Mouse (Mus musculus) c-Kit-positive CD71-positive TER-119-negative erythroid progenitor cells, embryonic 14.5 days (primary cell): ENCODE data around the gene Mapk14.

Source experiments
- DNase-seq: peaks from one replicate; pipeline ENCODE4 v3.0.0-alpha.2; 2013; ENCODE audit warnings: low read depth

Mapk14 gene

DNA sequence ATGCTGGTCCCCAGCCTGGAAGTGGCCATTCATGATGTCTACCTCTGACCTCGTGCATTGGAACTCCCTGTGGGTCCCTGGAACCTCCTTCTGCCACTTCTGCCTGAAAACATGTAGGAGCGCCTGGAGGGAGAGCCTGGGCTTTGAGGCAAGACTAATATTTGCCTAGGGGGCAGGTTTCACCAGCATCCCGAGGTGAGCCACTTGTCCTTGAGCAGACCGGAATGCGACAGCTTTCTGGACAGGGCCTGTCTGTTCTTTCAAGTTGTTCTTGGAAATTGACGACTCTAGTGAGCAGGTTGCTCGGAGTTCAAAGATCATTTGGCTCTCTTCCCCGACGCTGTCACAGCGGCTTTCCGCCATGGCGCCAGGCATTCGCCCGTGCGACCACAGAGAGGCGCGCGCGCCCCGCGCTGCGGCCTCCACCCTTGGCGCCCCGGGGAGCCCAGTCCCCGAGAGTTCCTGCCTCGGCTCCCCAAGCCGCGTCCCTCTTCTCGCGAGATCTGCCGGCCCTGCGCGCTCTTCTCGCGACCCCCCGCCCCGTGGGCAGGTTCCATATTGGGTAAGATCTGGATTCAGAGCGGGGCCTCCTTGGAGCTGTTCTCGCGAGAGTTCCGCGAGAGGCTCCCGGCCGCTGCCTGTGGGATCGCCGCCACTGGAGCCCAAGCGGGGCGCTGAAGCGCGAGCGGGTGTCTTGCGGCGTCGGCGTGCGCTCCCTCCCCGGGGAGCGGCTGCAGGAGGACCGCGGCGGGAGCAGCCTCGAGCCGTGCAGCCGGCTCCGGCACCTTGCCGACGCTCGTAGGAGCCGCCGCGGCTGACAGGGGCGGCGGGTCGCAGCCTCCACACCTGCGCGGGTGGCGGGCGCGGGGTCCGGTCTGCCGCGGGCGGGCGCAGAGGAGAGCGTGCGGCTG is at the start of gene Mapk14:
Gene Mapk14, plus strand, starts transcription at position 554 of the 911 bp plus-strand sequence.
- peak; percentile 100 for DNase-seq

DNA sequence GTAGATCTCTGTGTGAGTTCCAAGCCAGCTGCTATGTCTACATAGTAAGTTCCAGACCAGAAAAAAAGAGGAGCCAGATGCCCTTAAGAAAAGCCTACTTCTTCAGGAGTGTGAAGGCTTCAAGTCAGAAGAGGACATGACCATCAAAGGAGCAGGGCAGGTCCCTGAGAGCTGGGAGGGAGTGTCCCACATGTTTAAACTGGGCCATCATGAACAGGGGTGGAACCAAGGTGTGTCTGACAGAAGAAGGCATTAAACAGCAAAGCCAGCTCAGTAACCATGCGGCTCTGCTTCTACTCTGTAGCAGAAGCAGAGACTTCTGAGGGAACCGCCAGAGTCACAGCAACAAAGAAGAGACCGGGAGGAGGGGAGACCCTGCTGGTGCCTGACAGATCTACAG is 47.4 kb upstream of the Mapk14 start:
- no peak for DNase-seq

DNA sequence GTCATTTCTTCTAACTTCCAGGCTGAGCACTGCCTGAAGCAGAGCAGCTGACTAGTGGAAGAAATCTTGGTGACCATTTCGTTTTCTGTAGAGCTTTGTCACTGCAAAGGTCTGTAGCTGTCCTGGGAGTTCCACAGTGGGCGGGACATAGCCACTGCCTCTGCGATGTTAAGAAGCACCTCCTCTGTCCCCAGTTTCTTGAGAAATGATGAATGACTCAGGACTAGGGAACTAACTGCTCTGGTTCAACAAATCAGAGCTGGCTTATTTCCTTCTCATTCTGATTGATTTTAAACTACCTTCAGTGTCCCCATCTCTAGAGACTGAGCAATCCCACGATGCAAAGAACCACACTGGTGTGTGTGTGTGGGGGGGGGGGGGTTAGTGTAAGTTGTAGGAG is 47.0 kb upstream of the Mapk14 start:
- DNase-seq, result no peak

DNA sequence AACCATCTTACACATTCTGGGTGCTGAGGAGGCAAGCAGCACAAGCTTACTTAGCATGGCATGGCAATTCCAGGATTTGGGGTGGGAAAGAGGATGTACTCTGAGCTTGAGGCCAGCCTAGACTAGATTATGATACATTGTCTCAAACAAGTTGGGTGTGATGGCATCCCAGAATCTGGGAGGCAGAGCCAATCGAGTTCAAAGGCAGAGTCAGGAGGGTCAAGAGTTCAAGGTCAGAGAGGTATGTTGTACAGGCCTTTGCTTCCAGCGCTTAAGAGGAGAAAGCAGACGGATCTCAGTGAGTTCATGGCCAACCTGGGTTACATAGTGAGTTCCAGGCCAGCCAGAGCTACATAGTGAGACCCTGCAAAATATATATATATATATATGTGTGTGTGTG is 44.9 kb upstream of the Mapk14 start:
- DNase-seq, result no peak

DNA sequence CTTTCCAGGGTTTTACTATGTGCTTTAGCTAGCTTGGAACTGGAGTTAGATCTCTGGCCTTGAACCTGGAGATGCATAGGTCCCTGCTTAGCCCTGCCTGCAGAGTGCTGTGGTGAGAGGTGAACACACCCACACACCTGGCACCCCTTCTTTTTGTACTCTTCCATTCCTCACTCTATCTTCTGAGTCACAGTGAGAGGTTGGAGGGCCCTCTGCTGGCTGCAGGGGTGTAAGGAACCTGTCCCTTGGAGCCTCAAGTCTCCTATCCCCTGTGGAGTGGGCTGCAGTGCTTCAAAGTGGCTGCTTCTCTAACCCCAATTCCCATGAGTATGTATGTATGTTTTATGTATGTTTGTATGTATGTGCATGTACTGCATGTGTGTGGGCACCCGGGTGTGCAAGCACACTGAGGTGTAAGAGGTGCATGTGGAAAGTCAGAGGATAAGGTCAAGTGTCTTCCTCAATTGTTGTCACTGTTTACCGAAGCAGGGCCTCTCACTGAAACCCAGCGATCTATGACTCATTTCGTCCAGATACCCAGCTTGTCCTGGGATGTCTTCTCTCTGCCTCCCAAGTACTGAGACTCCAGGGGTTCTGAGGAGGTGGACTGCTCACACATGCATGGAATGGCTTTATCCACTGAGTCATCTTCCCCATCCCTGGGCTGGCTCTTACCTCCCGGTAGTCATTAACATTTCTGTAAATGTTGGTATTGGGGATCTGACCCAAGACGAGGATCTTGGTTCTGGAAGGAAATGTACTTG is 42.3 kb upstream of the Mapk14 start:
- peak; percentile 23 for DNase-seq

DNA sequence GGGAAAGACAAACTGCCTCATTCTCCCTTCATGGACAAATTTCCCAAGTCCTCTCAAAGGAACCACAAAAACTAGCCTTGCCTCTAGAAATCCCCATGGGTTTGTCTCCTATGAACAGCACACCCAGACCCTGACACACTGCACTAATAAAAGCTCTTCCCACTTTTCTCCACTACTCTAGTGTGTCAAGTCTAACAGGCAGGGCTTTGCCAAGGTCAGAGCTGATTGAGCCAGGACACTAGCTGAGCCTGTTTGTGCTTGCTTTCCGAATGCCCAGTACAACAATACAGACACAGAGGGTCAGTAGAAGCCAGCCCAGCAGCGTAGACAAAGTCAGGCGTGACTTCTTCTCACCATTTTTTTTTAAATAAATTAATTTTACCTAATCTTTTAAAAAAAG is 40.9 kb upstream of the Mapk14 start:
- no peak for DNase-seq

DNA sequence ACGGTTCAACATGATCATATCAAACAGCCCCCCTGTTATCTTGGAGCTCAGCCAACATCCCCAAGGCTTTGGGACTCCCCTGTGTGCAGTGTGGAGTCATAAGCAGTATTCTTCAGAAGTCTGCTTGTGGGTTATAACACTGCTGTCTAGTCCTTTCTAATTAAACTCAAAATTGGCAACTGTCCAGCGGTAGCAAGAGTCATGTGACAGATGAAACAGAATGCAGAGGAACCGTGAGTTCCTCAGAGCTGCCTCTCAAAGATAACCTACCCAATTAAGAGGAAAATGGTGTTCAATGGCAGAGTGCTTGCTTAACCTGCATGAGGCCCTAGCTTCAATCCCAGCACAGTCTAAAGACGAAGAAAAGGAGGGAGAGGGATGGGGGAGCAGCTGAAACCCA is 33.2 kb upstream of the Mapk14 start:
- DNase-seq, result peak; percentile 5

DNA sequence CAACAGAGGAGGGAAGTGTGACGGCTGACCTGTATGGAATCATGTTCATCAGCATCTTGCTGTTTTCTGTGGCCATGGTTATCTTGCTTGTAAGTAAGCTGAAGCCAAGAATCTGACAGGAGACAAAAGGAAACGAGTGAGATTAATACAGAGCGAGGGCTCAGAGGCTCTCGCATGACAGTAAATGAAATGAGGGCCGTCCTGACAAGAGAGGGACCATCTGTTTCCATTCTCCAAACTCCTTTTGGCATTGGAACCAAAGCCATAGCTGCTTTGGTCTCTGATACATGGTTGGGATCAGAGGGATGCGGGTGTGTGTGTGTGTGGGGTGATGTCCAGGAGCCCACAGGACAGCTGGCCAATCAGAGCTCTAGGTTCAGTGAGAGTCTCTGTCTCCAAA is 31.6 kb upstream of the Mapk14 start:
- no peak for DNase-seq

DNA sequence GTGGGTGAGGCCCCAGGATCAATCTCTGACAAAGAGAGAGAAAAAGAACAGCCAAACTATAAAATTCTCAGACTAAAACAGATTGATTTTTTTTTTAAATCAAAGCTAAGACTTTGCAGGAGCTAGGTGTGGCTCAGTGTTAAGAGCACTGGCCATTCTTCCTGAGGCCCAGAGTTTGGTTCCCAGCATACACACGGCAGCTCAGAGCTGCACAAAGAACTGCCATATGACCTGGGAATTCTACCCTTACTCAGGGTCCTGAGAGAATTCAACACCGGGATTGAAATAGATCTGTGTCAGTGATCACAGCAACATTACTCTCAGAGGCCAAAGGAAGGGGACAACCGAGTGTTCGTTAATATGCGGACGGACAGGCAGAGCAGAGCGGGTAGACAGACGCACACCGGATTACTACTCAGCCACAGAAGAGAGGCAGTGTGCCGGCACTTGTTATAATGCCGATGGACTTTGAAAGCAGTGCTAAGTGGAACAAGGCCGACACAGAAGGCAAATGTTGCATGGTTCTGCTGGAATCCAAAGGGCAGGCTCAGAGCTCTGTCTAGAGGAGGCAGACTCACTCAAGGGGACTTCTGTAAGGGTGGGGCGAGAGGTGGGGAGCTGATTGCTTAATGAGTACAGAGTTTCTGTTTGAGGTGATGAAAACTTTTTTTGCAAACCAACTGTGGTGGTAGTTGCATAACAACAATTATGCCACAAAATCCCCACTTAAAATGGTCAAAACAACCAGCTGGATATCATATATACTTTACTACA is 8.6 kb upstream of the Mapk14 start:
- no peak for DNase-seq

DNA sequence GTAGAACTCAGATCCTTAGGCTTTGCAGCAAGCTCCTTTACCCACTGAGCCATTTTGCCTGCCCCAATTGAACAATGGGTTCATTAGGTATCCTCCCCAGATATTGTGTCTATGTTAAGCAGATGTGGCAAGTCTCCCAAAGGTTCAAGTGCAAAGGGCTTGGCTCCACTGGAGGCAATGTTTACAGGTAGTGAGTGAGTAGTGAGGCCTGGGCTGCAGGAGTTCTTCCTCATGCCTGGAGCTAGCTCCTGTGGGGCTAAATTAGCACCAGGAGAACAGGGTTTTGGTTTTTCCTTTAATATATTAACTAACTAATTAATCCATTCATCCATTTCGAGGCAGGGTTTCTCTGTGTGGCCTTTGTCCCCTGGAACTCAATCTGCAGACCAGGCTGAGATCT is 7.5 kb upstream of the Mapk14 start:
- no peak for DNase-seq

DNA sequence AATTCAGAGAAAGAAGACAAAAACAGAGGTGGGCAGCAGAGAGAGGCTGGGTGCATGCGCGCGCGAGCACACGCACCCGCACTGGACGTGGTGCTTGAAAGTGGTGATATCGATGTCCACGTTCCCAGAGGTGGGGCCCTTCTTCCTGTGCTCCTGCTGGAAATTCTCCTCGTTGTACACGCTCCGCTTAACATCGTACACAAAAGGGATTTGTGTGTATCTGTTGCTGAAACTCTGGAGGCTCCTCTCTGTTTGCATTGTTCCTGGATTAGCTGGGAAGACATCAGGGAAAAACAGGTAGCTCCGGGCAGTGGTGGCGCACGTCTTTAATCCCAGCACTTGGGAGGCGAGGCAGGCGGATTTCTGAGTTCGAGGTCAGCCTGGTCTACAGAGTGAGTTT is 6.5 kb upstream of the Mapk14 start:
- no peak for DNase-seq

DNA sequence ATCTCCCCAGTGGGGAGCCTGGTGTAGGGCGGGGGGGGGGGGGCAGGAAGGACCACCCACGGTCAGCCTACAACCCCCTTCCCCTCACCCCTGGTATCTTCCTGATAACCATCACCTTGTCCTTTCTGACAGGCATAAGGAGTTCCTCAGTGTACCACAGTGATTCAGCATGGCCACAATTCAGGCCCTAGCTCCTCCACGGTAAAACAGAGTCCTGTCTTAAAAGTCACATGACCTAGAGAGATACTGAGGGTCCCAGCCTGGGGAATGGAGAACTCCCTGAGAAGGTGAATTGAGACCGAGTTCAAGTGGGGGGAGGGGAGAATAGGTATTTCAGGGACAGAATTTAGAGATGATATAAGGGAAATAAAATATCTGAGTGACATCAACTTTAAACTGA is 3.8 kb upstream of the Mapk14 start:
- no peak for DNase-seq

DNA sequence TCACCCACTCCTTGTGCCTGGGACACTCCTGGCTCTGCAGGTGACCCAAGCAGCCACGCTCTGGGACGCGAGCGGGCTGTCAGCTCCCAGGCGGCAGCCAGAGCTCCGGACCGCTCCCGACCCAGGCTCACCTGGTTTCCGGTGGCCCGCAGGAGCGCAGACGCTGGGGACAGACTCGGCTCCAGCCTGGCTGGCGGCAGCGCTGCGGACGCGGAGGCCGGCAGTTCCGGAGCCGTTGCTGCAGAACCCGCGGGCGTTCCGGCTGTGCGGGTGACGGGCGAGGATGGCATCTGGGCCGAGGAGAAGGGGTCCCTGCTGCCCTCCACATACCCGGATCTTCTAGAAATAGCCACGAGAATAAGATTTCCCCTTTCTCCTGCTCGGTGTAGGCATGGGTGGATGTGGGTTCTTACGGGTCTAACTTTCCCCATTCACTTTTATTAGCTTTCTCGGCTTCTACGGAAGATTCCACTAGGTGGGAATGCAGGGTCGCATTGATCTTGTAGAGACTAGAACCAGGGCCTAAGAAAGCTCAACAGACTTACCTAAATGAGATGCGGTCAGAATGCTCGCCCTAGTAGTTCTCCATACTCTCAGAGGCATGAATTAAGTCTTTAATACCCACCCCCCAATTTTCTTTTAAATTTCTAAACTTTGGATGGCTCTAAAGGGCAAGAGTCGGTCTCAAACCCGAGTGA is 1.4 kb upstream of the Mapk14 start, which contains the start of gene Slc26a8:
Gene Slc26a8, minus strand, starts transcription at position 648 of the 698 bp plus-strand sequence.
- DNase-seq, result no peak

DNA sequence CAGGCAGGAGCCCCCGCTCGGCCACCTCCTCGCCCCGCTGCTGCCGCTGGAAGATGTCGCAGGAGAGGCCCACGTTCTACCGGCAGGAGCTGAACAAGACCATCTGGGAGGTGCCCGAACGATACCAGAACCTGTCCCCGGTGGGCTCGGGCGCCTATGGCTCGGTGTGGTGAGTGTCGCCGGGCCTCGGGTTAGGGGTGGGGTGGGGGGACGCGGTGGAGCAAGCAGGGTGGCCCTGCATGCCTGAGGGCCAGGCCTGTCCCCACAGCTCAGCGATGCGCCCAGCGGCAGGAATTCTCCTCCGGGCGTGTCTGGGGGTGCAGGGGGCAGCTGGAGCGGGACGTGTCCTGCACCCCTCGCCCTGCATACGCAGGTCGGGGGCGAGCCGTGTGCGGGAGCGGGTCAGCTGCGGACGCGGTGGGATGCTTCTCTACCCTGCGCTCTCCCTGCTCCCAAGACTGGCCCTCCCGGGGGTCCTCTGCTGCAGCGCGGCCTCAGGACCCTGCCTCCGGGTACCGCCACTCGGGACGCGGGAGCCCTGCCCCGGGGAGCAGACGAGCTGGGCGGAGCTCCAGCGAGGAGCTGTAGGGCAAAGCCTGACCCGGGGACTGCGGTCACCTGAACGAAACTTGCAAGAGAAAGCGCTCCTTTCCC is 685 bp downstream of the Mapk14 start:
- no peak for DNase-seq

DNA sequence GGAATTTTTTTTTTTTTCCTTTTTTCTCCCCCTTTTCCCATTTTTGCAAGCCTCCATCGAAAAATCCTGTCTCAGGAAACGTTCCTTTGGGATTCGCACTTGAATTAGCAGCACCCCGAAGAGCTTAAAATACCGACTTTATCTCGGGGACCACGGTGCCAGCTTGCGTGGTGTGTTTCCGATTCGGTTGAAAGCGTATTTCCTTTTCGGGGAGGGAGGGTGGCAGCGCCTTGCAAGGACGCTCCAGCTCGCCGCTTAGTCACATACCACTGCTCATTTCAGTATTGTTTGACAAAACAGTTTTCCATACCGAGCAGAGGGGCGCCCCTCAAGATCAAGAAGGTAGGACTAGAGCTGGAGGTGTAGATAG is 1.2 kb downstream of the Mapk14 start:
- DNase-seq, result peak; percentile 72

DNA sequence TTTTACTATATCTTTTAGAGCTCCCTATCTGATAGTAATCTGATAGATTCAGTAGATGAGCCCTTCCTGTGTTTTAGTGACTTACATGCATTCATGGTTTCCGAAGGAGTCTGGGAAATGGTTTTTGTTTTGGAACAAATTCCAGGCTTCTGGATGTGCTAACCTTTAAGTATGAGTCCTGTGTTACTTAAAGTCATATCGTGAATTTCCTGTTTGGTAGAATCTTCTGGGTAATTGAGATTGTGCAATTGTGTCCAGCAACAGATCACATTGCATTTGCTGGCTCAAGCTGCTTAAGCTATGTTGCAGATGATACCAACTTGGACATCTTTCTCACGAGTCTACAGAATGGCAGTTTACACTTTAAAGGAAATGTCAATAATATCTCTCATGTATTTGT is 2.0 kb downstream of the Mapk14 start:
- DNase-seq, result no peak

DNA sequence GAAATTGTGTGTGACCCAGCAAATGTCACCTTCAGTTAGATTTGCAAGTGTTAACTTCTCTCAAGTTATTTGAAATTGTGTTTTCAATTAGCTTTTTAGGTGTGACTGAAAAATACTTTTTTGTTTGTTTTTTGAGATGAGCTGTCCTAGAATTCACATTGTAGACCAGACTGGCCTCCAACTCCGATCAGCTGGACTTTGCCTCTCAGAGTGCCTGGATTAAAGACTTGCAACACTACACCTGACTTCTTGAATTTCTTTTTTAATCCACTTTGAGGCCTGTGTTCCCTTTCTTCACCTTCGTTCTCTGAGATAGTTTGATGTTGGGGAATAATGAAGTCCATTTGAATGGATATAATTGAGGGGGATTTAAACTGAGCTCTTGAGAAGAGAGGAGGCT is 2.9 kb downstream of the Mapk14 start:
- DNase-seq, result no peak

DNA sequence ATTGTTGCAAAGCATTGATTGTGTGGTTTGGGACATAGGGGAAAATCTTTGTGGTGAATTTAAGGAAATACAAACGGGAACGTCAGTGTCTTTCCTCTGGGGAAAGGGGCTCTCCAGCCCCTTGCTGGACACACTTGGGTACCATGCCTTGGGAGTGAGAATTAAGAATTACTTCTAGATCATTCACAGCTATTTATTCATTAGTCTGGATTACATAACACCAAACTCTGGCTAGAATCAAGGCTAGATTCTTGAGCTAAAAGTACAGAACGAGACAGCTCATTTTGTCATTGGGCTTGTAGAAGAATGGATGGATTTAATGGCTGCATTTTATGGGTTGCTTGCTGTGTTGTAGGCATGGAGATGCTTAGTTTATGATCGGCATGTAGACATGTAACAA is 3.7 kb downstream of the Mapk14 start:
- DNase-seq, result no peak

DNA sequence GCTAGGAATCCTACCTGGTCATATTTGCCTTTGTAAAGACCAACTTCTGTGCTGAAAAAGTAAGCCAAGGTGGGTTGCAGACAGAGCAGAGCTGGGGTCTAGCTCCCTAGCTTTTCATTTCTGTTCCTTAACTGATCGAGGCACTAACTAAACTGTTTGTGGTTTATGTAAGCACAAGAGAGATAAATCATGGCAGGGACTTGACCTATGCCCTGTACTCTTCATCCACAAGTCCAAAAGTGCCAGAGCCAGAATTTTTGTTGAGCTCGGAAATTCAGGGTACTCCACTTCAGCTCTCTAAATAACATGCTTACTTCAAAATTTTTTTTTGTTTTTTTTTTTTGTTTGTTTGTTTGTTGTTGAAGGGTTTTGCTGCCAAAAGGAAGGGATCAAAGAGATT is 5.5 kb downstream of the Mapk14 start:
- DNase-seq, result no peak

DNA sequence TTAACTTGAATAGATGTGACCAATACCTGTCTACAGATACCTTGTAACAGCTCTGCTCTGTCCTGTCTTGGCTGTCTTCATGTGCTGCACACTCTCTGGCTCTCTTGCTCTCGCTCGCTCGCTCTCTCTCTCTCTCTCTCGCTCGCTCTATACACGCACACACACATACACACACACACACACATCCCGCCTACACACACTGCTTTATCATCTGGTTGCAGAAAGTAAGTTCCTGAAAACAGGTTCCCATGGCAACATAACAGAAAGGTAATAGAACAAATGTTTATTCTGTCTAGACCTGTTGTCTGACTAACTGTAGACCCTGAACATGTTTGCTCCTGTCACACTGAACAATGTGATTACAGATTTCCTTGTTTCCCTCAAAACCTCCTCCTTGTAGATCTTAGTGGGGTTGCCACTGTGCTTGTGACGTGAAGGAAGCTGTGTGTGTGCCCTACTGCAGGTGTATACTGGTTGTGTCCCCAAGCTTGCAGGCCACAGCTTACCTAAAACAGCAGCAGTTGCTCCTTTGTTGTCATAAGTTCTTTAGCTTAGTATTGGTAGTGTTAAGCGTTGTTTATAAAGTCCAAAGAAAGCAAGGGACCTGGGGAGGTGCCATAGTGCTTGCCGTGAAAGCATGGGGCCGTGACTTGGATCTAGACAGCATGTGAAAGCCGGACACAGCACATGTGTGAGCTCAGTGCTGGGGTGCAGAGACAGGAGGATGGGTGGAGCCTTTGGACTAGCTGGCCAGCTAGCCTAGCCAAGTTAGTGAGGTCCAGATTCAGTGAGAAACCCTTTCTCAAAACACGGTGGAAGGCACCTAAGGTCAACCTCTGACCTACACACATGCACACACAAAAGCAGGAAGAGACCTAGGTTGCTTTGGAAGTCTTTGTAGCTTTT is 6.4 kb downstream of the Mapk14 start:
- DNase-seq, result no peak
